Mouse (Mus musculus): ENCODE results near the gene Cdh4.

GRCm38 (mm10) chr2:179442541-179443225 is 452 bp downstream of the Cdh4 start:
- no peak for TF ChIP-seq POLR2A (IDR thresholded peaks at IDR 0.05; ENCODE audit: control insufficient read depth, low read depth, low read length)
- no peak for TF ChIP-seq CTCF (IDR thresholded peaks at IDR 0.05; ENCODE audit: control insufficient read depth, insufficient read depth, insufficient replicate concordance, low read depth, low read length)

Data from testis, adult 2 months (tissue).